Mouse (Mus musculus) ES-E14 (cell line): ENCODE data around the gene Efna5. TPM values are rescaled to one million over a fixed set of nuclear protein-coding genes. Genes with fewer than 3 reads are reported as not detected.

Experiments
- DNase-seq: peaks from one replicate; pipeline ENCODE4 v3.0.0-alpha.2; 2013; ENCODE audit warnings: low read depth, low spot score
- H3K27ac ChIP-seq: 2 replicates; pipeline ENCODE4 v1.5.1; 2012; ENCODE audit warnings: low read depth, mild to moderate bottlenecking, low read length, moderate library complexity, mixed read lengths; ENCODE audit not compliant: poor library complexity, insufficient read depth, severe bottlenecking
- H3K36me3 ChIP-seq: 2 replicates; pipeline ENCODE4 v1.6.1; 2012; ENCODE audit warnings: mild to moderate bottlenecking, low read length, moderate library complexity, mixed read lengths; ENCODE audit not compliant: control insufficient read depth, poor library complexity, insufficient read depth, severe bottlenecking
- H3K4me1 ChIP-seq, 2 experiments: fragments of 150-350 bp in 1 of 2; sonication (generic) in 1 of 2; 2 replicates each; pipeline ENCODE4 v1.6.1; 2012; ENCODE audit warnings: low read length in 2 of 2, mild to moderate bottlenecking in 1 of 2, mixed read lengths in 1 of 2; ENCODE audit not compliant: control insufficient read depth in 2 of 2, insufficient read depth in 2 of 2, poor library complexity in 1 of 2
- H3K4me3 ChIP-seq, 2 experiments: fragments of 150-350 bp in 1 of 2; sonication (generic) in 1 of 2; 2 replicates each; pipeline ENCODE4 v1.5.1; 2012; ENCODE audit warnings: low read length in 2 of 2, low read depth in 1 of 2, mild to moderate bottlenecking in 1 of 2, mixed read lengths in 1 of 2; ENCODE audit not compliant: insufficient read depth in 1 of 2, poor library complexity in 1 of 2, severe bottlenecking in 1 of 2
- H3K9ac ChIP-seq: 2 replicates; pipeline ENCODE4 v1.6.1; 2012; ENCODE audit warnings: low read depth, mild to moderate bottlenecking, low read length, mixed read lengths; ENCODE audit not compliant: poor library complexity, insufficient read depth, severe bottlenecking
- H3K9me3 ChIP-seq: fragments of 150-350 bp; sonication (generic); 2 replicates; pipeline ENCODE4 v1.6.1; 2012; ENCODE audit warnings: low read depth, mild to moderate bottlenecking, low read length; ENCODE audit not compliant: control insufficient read depth, insufficient read depth
- CHD2 ChIP-seq: IDR thresholded peaks from 2 replicates; pipeline ENCODE4 v1.6.1; 2014; ENCODE audit warnings: mild to moderate bottlenecking, low read depth, low read length, inconsistent platforms
- HCFC1 ChIP-seq: IDR thresholded peaks from 2 replicates; pipeline ENCODE4 v1.6.1; 2012; ENCODE audit warnings: low read length, inconsistent platforms, borderline replicate concordance; ENCODE audit not compliant: insufficient read depth
- MAFK ChIP-seq: IDR thresholded peaks from 2 replicates; pipeline ENCODE4 v1.6.1; 2014; ENCODE audit warnings: mild to moderate bottlenecking, low read depth, low read length, inconsistent platforms; ENCODE audit not compliant: insufficient read depth
- ZC3H11A ChIP-seq: IDR thresholded peaks from 2 replicates; pipeline ENCODE4 v1.6.1; 2012; ENCODE audit warnings: low read depth, mild to moderate bottlenecking, inconsistent platforms, low read length, borderline replicate concordance
- ZNF384 ChIP-seq: IDR thresholded peaks from 2 replicates; pipeline ENCODE4 v1.6.1; 2012; ENCODE audit warnings: low read depth, low read length, inconsistent platforms
- in situ Hi-C, 2 experiments: fragments of 600-800 bp; cut with MboI; formaldehyde crosslinking; loops; one replicate each; pipeline ENCODE4 v1.15.1; 2025; ENCODE audit warnings: low sequenced_read_pairs in 2 of 2, inconsistent platforms in 1 of 2; ENCODE audit not compliant: unreplicated experiment in 2 of 2
- total RNA-seq: library from RNA; depleted of rRNA; stranded (reverse); fragments of 300-350 nt; gene quantifications from 2 replicates; pipeline ENCODE4 v1.2.3, GENCODE M21; 2012

The Efna5 gene
- total RNA-seq, 1 experiment, result 3.8 TPM

- in situ Hi-C loops, result no loop called here
- H3K9ac ChIP-seq, result no peak overlapping the region
- H3K36me3 ChIP-seq, result no peaks in the 10 kb centered on the region
- no peak overlapping the region for H3K27ac ChIP-seq
- no peak for DNase-seq
- H3K4me1 ChIP-seq, result peaks cover 0 to 2% of the 10 kb centered on the region in 2 experiments; a peak in 1 of 4 replicates
- H3K9me3 ChIP-seq, result no peaks in the 10 kb centered on the region
- H3K4me3 ChIP-seq, result no peak overlapping the region
- TF ChIP-seq ZNF384 (no peak), CHD2 (no peak)
Measured at GRCm38 (mm10) chr17:62788783-62789182, 92.3 kb downstream of the Efna5 start.

GRCm38 (mm10) chr17:62787855-62788254 is 93.3 kb downstream of the Efna5 start:
- TF ChIP-seq MAFK (no peak), HCFC1 (no peak), ZNF384 (no peak), CHD2 (no peak), ZC3H11A (no peak)
- H3K4me1 ChIP-seq, result peaks cover 0 to 2% of the 10 kb centered on the region in 2 experiments; a peak in 1 of 4 replicates
- in situ Hi-C loops, result no loop called here
- no peaks in the 10 kb centered on the region for H3K9me3 ChIP-seq
- no peaks in the 10 kb centered on the region for H3K36me3 ChIP-seq
- no peak overlapping the region for H3K4me3 ChIP-seq
- DNase-seq, result no peak
- no peak overlapping the region for H3K27ac ChIP-seq
- H3K9ac ChIP-seq, result no peak overlapping the region

- no peak overlapping the region for H3K27ac ChIP-seq
- peaks cover 0 to 2% of the 10 kb centered on the region in 2 experiments; a peak in 1 of 4 replicates for H3K4me1 ChIP-seq
- in situ Hi-C loops, result no loop called here
- no peaks in the 10 kb centered on the region for H3K36me3 ChIP-seq
- no peaks in the 10 kb centered on the region for H3K9me3 ChIP-seq
- no peak overlapping the region for H3K9ac ChIP-seq
- no peak for DNase-seq
- no peak overlapping the region for H3K4me3 ChIP-seq
- TF ChIP-seq MAFK (no peak), ZC3H11A (no peak), ZNF384 (no peak), HCFC1 (no peak), CHD2 (no peak)
Measured at GRCm38 (mm10) chr17:62786602-62786907, 94.6 kb downstream of the Efna5 start.

GRCm38 (mm10) chr17:62785781-62786601 is 95.1 kb downstream of the Efna5 start:
- Histone ChIP-seq H3K9ac (no peak overlapping the region), H3K27ac (no peak overlapping the region), H3K36me3 (no peaks in the 10 kb centered on the region), H3K9me3 (no peaks in the 10 kb centered on the region), H3K4me3 (no peak overlapping the region), H3K4me1 (peaks cover 0 to 2% of the 10 kb centered on the region in 2 experiments; a peak in 1 of 4 replicates)
- DNase-seq, result no peak
- TF ChIP-seq MAFK (no peak), CHD2 (no peak), ZNF384 (no peak), ZC3H11A (no peak), HCFC1 (no peak)
- in situ Hi-C loops, result no loop called here
